Mouse (Mus musculus) layer of hippocampus, adult 11-12 months (tissue): ENCODE measurements around the gene Emilin2.

ENCODE experiments used
- DNase-seq: peaks from one replicate; pipeline ENCODE4 v3.0.0; 2022; ENCODE audit warnings: low spot score

Emilin2 gene

DNA sequence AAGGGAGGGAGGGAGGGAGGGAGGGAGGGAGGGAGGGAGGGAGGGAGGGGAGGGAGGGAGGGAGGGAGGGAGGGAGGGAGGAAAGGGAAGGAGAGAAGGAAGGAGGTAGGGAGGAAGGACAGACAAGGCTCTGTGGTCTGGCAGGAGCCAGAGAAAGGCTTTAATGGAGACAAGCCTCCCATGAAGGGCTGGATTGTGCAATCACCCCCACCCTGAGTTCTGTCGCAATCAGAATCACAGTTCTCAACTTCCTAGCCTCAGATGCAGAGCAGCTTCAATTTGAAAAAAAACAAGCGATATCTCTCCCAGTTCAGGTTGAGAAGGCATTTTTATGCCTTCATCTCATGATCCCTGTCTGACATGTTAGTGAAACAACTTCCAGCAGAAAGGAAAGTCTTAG, 11.4 kb downstream of the Emilin2 start:
- DNase-seq: no peak

DNA sequence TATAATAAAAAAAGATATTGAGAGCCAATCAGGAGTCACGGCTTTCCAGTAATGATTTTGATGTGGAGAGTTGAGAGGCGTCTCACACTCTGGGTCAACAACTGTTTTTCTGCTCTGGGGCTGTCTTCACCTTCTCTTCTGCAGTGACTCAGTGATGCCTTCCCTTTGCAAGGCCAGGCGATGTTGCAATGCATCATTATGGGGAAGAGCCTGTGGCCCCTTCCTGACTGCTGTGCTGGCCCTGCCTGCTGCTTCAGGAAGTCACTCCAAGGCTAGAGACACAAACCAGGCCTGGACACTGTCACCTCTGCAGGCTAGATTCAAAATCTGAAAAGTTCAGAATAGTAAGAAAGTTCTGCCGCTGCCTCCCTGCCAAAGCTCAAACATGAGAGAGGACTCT, 11.9 kb downstream of the Emilin2 start:
- no peak for DNase-seq

DNA sequence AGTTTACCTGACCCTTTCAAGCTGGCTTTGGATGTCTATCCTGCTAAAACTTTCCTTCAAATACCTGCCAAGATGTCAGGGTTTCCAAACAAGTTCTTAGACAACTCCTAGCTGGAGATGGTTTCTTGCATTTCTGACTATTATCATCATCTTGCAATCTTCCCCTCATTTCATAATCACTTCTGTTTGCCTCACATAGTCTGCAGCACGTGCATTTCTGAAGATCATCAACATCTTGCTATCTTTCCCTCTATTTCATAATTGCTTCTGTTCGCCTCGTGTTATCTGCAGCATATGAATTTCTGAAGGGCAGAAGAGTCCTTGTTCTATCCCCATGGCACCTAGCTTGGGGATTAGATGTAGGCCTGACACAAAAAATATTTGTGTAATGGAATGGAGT, 17.2 kb downstream of the Emilin2 start:
- no peak for DNase-seq

DNA sequence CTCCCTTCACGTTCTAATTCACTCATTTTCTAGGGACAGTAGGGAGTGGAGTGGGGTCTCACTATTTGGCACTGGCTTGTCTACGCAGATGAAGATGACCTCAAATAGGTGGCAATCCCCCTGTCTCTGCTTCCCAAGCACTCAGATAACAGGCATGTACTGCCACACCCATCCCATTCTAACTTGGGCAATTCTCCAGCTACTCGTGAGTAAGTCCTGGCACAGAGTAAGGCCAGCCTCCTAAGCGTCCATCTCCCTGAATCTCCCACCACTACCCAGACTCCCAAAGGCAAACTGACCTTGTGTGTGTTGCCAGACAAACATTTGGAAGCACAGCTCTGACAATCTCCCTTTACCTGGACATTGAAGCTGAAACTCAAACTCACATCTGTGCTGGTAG, 18.9 kb downstream of the Emilin2 start:
- no peak for DNase-seq

DNA sequence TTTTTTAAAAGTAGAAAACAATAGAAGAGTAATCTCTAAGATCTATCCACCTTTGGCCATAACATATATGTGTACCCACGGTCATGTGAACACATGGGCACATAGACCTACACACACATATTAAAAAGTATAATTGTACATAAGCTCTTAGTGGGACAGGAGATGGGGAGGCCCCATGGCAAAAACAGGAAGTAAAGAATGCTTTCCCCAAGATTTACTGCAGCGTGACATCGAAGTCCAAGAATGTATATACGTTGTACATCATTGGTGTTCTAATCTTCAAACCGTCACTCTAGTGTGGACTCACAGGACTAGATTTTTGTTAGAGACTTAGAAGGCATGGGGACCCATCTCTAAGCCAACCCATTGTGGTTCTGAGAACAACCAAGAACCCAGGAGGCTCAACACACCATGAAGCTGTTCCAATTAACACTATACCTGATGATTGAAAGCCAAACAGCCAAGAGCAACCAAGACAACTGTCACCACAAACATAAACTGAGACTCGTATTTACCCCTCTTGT, 19.8 kb downstream of the Emilin2 start:
- no peak for DNase-seq

DNA sequence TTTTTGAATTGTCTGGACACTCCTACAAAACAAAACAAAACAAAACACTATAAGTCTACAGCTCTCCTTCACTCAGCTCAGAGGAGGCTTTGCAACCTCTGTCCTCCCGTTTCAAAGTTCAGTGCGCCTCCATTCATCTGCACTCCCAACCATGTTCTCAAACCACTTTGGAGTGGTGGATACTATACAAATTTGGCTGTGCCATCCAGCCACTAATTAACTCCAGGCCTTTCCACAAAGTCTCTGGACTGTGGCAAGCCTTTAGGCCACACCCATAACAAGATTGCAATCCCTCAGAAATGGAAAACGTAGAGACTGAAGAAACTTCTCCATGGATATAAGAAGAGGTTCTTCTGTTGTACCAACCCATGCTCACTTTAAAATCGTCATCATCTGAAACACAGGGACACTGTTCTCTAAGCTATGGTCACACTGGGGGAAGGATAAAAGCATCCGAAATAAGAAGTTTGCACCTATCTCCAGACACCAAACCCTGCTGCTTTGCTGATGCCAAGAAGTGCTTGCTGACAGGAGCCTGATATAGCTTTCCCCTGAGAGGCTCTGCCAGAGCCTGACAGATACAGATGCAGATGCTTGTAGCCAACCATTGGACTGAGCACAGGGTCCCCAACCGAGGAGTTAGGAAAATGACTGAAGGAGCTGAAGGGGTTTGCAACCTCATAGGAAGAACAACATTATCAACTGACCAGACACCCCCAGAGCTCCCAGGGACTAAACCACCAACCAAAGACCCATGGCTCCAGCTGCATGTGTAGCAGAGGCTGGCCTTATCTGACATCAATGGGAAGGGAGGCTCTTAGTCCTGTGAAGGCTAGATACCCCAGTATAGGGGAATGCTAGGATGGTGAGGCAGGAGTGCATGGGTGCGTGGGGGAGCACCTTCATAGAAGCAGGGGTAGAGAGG, 21.0 kb downstream of the Emilin2 start:
- no peak for DNase-seq

DNA sequence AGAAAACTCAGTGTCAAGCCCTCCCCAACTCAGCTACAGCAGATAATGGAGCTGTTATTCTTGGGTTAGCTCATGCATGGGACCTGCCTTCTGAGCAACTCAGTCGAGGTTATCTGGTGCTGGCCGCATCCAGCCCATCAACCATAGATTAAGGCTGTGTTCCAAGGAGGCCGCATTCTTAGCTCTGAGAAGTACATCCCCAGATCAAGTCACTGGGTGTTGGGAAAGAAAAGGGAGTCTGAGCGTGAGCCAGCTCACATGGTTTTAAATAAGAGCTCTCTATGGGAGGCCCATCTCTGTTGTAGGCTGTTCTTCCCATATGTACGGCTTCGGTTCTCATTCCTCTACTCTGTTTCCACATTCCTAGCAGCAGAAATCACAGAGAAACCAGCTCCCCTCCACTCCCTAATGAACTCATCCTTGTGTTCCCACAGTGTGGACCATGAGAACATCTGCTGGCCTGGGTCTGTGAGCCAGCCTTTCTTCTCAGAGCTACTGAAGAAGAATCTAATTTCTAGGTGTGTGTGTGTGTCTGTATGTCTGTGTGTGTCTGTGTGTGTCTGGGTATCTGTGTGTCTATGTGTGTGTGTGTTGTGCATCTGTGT, 22.1 kb downstream of the Emilin2 start:
- no peak for DNase-seq

DNA sequence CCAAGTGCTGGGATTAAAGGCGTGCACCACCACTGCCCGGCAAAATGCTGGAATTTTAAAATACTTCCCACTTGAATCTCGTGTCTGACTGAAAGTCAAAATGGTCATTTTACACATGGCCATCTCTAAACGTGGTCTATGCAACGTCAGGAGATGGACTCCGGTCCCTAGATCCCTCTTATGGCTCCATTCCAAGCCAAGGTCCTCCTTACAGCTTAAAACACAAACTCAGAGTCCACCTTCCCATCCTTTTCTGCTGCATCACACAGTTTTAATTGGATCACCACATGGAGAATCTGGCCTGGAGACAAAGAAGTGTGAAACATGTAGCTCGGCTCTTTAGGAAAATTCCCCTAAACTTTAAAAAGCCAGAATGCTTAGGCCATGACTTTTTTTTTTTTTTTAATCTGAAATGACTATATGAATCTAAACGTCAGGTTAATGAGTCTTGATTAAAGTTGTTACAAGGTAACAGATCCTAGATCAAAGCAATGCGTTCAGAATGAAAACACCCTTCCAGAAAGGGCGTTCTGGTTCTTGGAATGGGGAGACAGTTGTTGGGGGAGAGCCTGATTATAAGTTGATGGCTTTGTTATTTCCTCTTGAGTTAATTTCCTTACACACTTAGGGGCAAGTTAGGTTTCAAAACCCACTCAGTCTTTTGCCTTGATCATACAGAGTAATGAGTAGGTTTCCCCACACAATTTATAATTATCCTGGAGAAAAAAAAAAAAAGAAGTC, 22.8 kb downstream of the Emilin2 start:
- DNase-seq: no peak

DNA sequence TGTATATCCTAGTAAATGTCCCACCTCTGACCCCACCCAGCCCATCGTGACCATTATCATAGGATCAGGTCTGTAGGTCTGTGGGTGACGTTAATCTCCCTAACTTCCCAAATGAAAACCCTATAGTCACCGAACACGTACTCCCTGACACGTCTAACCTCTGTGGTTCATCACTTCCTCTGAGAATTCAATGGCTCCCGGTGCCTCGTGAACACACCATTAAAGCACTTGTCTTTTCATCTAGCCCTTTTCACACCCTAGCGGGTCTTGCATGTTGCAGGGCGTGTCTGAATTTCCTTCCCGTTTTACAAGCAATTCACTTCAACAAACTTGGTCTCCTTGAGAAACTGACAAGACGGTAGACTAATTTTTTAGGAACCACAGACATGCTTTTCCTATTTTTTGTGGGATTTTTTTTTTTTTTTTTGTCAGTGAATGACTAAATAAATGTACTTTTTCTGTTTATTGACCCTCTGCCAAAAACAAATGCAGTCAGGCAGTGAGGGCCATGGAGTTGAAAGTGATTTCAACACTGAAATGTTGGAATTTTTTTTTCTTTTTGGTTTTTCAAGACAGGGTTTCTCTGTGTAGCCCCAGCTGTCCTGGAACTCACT, 23.5 kb downstream of the Emilin2 start:
- DNase-seq: no peak

DNA sequence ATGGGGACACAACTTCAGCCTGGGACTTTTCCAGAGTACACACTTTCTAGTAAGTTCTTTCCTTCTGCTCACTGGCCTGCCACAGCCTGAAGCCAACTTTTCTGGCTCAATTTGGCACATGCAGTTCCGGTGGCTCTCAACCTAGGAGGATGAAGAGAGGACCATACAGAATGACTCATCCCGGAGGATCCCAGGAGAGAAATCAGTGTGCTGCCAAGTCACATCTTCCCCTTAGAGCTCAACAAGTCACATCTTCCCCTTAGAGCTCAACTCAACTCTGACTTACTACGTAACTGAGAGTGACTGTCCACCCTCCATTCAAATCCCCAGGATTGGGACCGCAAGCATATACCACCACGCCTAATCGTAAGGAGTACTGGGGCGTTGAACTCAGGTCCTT, 24.2 kb downstream of the Emilin2 start:
- no peak for DNase-seq

DNA sequence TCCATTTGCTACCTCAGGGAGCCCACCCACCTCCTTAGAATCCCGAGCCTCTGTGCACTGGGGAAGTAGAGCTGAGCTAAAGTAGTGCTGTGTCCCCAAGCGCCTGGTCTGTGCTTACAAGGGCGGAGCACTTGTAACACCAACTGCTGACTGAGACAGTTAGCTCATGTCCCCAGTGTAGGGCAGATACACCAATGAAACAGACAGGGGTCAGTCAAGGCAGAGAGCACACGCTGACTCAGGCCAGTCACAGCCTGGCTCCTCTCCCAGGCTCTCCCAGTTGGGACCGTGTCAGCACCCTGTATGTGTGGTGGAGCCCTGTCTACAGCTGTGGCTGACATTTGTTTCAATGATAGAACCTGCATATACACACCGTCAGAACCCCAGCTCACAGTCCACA, 25.8 kb downstream of the Emilin2 start:
- no peak for DNase-seq

DNA sequence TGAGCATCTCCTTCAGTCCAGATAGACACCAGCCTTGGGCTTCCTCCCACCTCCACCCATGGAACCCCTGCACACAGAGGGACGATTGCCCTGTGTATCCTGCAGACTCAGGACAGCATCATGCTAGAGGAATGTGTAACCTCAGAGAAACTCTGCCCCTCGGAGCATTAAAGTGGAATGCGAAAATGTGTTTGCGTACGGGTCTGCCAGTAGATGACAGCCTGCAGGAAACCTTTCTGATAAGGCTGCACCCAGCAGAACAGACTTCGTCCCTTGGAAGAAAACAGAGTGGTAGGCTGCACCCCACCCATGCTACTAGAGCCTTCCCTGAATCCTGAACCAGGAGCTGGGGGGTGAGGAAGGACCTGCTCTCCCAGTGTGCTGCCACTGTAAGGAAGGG, 26.9 kb downstream of the Emilin2 start:
- DNase-seq: no peak

DNA sequence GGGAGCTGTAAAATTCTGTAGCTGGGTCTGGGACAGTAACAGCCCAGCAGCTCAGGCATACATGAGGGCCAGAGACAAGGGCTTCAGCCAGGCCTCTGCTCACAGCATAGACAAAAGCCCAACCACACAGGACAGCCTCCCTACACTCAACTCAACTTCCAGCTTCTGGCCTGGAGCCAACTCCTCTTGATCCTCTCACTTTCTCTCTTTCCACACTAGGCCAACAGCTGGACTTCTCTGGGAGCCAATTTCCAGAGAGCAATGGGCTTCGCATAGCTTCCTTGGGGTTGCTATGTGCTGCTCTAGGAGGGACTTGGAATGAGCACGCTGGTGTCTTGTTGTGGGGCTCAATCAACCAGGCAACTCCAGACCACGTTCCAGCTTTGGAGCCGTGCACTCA, 28.5 kb downstream of the Emilin2 start:
- DNase-seq: no peak

DNA sequence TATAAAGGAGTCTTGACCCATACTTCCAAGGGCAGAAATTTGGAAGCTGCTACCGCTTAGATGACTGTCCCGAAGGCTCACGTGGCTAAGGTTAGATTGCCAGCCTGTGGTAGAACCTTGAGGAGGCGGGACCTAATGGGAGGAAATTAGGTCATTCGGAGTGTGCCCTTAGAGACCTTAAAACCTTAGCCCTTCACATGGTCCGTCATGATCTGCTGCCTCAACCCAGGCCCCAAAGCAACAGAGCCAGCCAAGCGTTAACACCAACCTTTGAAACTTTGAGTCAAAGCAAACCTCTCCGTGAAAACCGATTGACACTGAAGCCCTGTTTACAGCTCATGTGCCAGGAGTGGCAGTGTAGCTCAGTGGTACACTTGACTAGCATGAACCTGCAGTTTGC, 29.1 kb downstream of the Emilin2 start:
- DNase-seq: no peak

DNA sequence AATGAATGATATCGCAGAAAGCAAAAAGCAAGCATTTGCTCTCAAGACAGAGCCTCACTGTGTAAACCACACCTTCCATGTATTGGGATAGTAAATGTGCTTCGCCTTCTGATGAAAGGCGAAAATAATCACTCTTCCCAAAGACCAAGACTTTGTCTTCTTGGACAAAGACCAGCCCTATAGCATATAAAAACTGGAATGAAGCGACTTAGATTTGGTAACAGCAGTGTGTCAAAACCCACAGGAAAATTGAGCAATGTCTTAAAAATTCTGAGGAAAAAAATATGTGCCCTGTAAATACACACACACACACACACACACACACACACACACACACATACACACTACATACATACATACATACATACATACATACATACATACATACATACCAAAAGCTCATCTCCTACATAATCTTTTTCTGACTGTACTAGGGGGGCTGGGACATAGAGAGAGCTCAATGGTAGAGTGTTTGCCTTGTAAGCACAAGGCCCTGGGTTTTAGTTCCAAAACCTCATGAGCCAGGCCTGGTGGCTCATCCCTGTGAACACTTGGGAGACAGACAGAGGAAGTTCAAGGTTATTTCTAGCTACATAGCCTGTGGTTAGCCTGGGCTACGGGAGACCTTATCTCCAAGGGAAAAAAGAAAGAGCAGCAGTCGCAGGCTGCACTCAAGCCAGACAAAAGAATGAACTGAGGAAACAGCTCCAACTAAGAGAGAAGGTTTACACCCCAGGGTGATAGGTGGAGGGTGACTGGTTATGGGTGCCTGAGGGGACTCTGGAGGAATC, 33.9 kb downstream of the Emilin2 start:
- DNase-seq: no peak

DNA sequence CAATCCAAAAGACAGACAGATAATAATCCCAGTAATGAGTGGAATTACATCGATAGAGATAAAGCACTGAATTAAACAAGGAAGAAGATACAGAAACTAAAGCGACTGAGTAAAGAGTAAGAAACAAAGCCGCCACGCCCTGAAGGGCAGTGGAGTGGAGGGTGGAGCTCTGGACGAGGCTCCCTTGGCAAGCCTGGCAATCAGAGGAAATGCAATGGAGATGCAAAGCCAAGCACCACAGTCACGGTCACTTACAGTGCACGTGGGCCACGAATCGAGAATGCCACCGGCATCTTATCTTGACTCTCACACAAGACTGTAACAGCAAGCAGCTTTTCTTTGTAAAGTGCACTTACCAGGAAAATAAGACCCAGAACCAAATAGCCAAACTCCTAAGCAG, 35.0 kb downstream of the Emilin2 start:
- DNase-seq: no peak

DNA sequence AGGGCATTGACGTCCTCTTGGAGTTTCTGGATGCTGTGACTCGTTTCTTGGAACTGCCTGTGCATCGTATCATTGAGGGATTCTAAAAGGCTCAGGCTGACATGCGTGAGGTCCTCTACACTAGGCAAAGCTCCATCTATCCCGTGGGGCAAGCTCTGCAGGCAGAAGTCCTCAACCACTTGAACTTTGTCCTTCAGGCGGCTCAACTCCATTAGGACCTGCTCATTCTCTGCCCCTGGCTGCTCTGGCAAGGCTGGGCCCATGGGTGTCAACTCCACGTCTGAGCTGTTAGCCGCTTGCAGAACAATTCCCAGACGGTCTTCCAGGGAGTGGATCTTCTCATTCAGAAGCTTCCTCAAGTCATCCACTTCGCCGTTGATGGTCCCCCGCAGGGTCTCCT, 37.9 kb downstream of the Emilin2 start:
- no peak for DNase-seq

DNA sequence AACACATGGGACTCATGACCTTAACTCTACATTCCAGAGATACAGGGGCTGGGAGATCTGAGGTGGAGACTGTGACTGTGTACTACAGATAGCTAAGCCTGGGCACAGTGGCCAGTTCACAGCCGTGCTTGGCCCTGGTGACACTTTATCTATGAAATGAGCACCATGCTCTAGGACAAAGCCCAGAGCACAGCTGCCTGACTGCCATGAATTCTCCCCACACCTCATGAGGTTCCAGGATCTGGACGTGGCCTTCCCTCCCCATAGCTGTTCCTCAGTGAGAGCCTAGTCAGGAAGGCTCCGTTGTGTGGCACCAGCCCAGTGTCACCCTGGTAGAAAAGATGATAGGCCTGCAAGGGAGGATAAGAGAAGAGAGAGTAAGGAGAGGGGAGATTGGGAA, 43.2 kb downstream of the Emilin2 start:
- DNase-seq: no peak

DNA sequence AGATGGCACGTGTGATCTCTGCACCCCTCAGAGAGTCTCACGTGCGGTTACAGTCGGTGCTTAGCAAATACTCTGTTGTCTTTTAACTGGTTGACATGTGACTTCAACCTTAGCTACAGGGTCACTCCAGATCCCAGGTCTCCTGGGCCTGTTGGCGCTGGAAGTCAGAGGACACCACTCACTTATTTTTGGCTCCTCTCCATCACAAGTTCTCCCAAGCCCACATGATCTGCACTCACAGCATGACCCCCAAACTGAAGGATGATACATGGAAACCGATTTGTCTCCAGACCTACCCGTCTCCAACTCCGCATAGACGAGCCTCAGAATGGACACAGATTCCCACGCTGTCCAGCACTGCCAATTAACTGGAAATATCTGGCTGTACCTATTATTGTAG, 43.6 kb downstream of the Emilin2 start:
- no peak for DNase-seq

DNA sequence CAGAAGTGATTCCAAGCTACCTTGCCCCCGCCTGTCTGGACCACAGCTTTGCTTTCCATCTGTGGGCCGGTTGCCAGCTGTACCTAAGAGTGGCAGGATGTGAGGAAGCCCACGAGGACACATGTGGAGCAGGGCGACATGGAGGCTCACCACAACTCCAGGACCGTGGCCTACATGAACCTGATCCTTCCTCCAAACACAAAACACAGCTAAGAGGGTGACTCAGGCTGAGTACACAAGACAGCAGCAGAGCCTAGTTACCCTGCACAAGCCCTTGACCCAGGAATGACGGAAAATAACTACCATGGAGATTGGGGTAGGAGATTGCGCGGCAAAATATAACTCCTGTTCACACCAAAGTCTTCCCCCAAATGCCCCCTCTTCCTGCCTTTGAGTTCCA, 44.4 kb downstream of the Emilin2 start:
- DNase-seq: no peak

DNA sequence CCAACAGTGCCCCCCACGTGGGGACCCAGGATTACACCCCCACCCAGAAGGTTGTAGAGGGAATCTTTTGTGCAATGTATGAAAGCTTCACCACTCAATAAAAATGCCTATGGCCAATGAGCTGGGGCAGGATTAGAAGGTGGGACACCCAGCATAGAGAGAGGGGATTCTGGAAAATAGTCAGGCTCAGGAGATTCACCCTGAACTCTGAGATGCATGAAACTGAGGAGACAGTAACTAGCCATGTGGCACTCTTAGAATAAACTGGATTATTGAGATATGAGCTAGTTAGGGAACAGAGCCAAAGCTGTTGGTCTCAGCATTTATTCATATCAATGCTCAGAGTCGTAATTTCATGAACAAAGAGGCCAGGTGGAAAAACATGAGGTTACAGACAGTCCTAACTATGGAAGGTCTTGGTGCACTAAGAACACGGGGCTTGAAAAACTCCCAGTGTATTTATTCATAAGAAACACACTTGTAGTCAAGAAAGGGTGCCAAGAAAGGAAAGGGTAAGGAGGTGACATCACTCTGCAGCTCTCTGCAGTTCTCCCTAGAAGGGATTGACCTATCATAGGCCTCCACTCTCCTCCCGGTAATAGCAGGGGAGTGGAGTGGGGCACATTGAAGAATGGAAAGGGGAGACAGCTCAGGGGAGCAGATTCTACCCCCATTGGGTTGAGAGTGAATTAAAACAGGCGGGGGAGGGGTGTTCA, 46.3 kb downstream of the Emilin2 start:
- no peak for DNase-seq
